Mouse (Mus musculus) retina, embryonic 14.5 days (tissue): Measurements from ENCODE around the gene Stk38.

Experiments used
- DNase-seq: peaks from one replicate; pipeline ENCODE4 v3.0.0-alpha.2; 2015; ENCODE audit warnings: low spot score

The Stk38 gene

DNA sequence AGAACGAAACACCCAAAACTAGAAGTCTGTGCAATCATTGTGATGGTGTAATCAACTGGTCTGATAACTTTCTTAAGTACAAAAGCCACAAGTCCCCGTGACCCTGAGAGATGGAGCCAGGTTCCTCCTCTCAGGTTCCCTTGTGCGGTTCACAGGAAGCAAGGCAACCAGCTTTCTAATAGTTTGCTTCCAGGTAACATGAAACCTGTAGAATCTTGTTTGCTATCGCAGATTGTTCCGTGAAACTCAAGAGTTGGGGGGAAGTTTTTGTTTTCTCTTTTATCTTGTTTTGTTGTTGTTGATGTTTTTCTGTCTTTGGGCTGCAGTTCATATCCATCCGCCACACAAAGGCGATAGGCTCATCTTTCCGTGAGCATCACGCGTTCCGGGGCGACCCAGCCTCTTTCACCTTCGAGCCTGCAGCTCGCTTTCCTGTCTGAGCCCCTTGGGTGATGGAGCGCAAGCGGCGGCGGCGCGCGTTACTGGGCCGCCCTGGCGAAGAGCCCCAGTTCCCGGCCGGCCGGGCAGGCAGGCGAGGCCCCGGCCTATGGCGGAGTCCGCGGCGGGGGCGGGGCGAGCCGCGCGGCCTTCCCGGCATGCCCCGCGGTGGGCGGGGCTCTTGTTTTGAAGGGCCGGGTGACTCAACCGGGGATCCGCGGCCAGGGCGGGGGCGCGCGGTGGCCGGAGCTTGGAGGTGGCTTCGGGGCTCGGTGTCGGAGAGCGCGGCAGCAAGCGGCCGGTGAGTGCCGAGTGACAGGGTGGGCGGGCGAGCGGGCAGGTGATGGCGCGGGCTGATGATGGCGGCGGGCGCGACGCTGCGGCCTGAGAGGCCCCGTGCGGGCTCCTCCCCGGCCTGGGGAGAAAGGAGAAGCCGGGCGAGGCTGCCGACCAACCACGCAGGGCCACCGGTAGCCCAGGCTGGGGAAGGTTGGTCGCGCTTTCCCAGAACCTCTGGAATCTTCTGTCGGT, 55.7 kb downstream of the Stk38 start, which contains the start of gene Kctd20:
Kctd20 (plus strand) TSS at position 120 of the 969 bp plus-strand sequence.
- peak; percentile 91 for DNase-seq

DNA sequence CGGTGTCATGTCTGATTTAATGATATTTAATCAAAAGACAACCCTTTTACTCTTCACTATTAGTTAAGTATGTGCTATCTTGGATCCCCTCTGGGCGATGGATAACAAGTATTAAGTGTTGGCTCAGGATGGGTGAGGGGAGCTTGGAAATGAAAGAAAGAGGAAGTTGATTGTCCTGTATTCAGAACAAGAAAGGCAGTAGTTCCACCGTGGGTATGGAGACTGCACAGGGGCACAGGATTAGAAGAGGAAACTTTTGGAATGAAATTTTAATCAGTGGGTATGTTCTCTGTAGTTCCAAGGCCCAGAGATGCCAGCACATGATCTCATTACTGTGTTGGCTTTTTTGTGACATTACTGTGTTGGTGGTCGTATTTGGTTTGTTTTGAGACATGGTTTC, 57.0 kb downstream of the Stk38 start:
- no peak for DNase-seq

DNA sequence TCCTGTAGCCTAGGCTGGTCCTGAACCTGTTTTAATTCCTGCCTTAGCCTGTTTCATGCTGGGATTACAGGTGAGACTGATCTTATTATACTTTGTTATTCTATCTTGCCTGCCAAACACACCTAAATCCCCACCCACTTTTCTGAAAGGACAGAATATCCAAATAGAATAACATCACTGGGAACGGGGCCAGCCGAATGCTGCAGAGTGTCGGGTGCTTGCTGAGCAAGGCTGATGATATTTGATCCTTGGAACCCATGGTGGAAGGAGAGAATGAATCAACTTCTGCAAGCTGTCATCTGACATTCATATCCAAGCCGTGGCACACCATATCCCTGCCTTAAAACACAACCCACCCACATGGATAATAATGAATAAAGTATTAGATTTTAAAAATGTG, 59.1 kb downstream of the Stk38 start:
- DNase-seq = no peak

DNA sequence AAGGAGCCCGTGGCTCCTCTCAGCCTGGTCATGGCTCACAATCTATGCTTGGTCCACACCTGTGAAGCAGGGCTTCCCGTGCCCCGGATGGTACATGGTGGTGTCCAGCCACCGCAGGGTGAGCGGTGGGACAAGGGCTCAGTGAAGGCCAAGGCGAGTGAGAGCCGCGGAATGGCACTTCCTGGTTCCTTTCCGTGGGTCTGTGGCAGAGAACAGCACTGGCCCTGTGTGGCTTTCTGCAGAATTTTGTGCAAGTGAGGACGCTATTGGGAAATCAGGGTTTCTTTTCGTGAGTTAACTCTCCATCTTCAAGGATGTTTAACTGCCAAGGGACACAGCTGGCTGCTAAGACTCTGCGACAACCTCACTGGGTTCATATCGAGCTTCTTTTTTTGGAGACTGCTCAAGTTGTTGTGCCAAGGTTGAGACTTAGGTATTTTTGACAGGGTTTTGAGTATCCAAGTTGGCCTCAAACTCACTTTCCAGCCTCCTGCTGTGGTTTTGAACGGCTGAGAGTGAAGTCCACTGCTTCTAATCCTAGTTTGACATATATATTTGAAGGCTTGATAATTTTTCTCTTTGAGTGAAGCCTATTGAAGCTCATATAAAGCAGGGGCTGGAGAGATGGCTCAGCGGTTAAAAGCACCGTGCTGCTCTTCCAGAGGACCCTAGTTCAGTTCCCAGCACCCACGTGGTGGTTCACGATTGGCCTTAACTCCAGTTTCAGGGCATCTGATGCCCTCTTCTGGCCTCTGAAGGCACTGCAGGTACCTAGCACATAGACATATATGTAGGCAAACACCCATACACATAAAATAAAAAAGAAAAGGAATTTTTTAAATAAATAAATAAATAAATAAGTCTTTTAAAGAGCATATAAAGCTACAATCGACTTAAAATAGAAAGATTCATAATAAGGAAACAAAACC, 60.5 kb downstream of the Stk38 start:
- DNase-seq = no peak

DNA sequence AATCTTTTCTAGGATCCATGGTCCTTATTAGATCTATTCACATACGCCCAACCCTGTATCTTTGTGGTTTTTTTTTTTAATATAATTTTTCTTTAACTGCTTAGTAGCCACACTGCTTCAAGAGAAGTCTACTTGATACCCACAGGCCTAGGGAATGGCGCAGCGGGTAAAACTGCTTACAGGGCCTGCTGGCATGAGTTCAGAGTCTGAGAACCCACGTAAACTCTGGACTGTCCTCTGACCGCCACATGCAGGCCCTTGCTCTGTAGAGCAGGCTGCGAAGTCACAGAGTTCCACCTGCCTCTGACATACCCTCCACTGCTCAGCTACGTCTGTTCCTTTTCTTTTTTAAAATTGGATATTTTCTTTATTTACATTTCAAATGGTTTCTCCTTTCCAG, 63.3 kb downstream of the Stk38 start:
- no peak for DNase-seq

GRCm38 (mm10) chr17:28943740-28944139, 64.1 kb downstream of the Stk38 start, which contains the start of gene Pxt1:
TSS of gene Pxt1 (minus strand) at chr17:28943840.
- no peak for DNase-seq

- DNase-seq = no peak
Observed at GRCm38 (mm10) chr17:28942101-28942500, 65.7 kb downstream of the Stk38 start.

DNA sequence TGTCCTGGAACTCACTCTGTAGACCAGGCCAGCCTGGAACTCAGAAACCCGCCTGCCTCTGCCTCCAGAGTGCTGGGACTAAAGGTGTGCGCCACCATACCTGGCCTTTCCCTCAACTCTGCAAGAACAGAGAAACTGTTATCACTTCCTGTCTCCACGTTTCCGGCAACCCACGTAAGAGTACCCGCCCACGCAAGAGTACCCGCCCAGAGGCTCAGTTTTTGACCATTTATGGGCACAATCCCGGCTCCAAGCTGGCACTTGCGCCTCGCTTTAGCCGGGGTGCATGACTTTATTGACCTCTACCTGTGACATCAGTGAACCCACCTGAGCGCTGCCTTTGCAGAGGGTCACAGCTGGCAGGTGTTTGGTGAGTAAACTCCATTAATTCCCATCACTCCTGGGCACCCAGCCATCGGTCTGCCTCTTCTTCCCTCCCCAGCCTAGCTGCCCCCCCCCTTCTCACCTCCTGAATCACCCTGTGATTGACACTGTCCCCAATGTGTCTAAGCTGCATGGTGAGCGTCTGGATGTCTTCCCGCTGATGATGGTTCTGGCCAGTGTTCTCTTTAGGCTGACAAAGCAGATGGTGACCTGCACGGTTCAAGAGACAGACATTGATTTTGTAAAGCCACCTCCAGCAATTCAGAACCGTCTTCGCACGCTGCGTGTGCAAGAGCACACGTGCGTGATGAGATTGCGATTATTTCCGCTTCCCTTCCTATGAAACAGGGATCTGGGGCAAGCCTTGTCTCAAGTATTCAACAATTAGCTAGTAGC, 66.8 kb downstream of the Stk38 start:
- DNase-seq = peak; percentile 82

DNA sequence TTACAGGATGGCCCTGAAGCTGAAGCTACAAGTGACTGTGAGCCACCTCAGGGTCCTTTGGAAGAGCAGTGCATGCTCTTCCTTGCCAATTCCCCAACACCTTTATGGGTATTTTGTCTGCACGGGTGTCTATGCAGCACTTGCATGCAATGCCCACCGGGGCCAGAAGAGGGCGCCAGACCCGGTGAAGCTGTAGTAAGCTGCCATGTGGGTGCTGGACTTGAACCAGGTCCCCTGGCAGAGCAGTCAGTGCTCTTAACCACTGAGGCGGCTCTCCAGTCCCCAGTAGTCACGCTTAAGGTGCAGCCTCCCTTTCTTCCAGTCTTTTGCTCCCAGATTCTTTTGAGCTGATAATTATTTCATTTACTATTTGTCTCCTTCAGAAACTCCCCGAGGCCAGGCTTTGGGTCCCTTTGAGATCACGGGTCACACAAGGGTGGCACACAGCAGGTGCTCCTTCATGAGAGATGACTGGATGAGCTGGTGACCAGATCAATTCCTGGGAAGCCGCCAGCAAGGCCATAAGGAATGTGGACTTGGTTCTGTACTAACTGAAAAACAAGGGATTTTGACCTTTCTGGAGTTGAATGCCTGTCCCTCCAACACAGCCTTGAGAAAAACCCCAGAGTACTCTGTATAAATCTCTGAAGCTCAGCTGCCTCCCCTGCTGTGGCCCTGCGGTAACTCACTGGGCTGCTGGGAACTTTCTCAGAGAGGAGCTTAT, 71.0 kb downstream of the Stk38 start:
- DNase-seq = peak; percentile 28

GRCm38 (mm10) chr17:28936133-28936532, 71.7 kb downstream of the Stk38 start:
- no peak for DNase-seq

- DNase-seq = no peak
Observed at GRCm38 (mm10) chr17:28934120-28934916, 73.5 kb downstream of the Stk38 start.

DNA sequence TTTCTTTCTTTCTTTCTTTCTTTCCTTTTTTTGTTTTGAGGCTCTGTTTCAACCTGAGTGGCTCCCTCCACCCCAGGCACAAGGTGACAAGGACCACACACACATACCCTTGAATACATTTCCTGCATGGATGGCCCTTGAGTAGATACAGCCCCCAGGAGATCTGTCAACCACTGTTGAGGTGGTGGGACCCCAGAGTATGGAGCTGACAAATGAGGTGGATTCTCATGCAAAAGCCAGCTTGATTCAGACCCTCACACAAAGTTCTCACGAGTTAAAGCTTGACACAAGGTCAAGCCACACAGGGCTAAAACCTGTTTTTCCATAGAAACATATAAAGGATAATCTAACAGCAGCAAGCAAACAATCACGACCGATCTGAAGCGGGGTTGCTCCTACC, 75.5 kb downstream of the Stk38 start:
- DNase-seq = no peak

DNA sequence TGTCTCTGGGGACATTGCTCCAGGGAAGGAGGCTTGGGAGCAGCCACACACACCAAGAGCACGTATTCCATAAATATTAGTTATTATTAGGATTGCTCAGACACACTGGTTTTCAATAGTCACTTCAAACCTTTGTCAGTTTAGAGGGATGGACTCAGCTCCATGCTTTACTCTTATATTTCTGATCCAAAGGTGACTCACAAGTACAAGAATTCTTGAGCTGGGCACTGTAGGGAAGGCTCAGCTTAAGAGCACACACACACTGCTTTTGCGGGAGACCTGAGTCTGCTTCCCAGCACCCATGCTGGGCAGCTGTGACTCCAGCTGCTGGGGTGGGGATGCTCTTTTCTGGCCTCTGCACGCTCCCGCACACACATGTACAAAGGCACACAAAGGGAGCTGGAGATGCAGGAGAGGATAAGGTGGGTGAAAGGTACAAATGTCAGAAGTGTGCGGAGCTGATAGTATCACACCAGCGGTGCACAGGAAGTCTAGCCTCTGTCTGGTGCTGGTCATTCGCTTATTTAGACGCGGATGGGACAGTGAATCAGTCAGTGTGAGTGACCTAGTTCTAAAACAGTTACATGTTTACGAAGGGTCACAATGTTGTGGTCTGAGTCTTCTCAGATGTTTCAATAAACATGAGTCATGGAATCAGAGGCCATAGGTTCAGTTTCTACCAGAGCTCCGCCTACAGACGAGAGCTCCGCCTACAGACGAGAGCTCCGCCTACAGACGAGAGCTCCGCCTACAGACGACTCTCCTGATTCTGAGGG, 76.2 kb downstream of the Stk38 start:
- peak; percentile 18 for DNase-seq

GRCm38 (mm10) chr17:28930392-28931074, 77.3 kb downstream of the Stk38 start:
- DNase-seq = peak; percentile 83

GRCm38 (mm10) chr17:28929369-28929768, 78.4 kb downstream of the Stk38 start:
- DNase-seq = no peak

GRCm38 (mm10) chr17:28928004-28928403, 79.8 kb downstream of the Stk38 start:
- no peak for DNase-seq

- DNase-seq = peak; percentile 76
Observed at GRCm38 (mm10) chr17:28926866-28927635, 80.7 kb downstream of the Stk38 start.

GRCm38 (mm10) chr17:28926380-28926779, 81.4 kb downstream of the Stk38 start:
- peak; percentile 96 for DNase-seq
